Mouse (Mus musculus) gastrocnemius, postnatal 10 days (tissue): Measurements from ENCODE around the gene Btbd9. TPM values are rescaled to one million over a fixed set of nuclear protein-coding genes. Genes with fewer than 3 reads are reported as not detected.
A peak's percentile ranks its signal among the peaks of the same experiment; 100 is the strongest.
"Not testable (repeated sequence)": the region's sequence is repeated elsewhere in the genome, so short reads cannot be mapped to it uniquely, and the experiment has no call there.

ENCODE experiments used
- DNase-seq: peaks from one replicate; pipeline ENCODE4 v3.0.0; 2021; ENCODE audit warnings: mixed read lengths
- long read RNA-seq, 2 experiments: library from polyadenylated mRNA; stranded (forward); transcript quantifications; one replicate each; pipeline ENCODE4 v2.0.0; 2021
- total RNA-seq, 2 experiments: library from RNA; stranded (reverse); gene quantifications; 2 replicates each; pipeline ENCODE4 v1.2.3; 2021

The Btbd9 gene
- total RNA-seq: 10 to 100 TPM; 16.7 to 20.1 TPM
- long read RNA-seq, experiment 1, full-length matches to known transcripts: 11 of 24 reads
- long read RNA-seq, experiment 1, partial matches to known transcripts: 2 of 24 reads
- long read RNA-seq, experiment 1, other reads (novel, unspliced or antisense): 11 of 24 reads
- long read RNA-seq, experiment 2, full-length matches to known transcripts: 5 of 17 reads
- long read RNA-seq, experiment 2, partial matches to known transcripts: 1 of 17 reads
- long read RNA-seq, experiment 2, other reads (novel, unspliced or antisense): 11 of 17 reads

- peak; percentile 94 for DNase-seq
These were observed at the start of gene Btbd9 for GRCm38 (mm10) chr17:30575941-30576773. Btbd9 (minus strand) TSS chr17:30576488.

- DNase-seq: not testable (repeated sequence)
These were observed 47.8 kb upstream of the Btbd9 start, which contains the start of gene Dnah8 for GRCm38 (mm10) chr17:30624132-30624531. Dnah8 (plus strand) TSS chr17:30624354.

- DNase-seq: no peak
These were observed 46.9 kb upstream of the Btbd9 start for GRCm38 (mm10) chr17:30623200-30623599.

GRCm38 (mm10) chr17:30621450-30621849 lies 45.2 kb upstream of the Btbd9 start:
- no peak for DNase-seq

GRCm38 (mm10) chr17:30620548-30620947 lies 44.3 kb upstream of the Btbd9 start:
- no peak for DNase-seq

- no peak for DNase-seq
These were observed 42.9 kb upstream of the Btbd9 start for GRCm38 (mm10) chr17:30619153-30619552.

GRCm38 (mm10) chr17:30618136-30618891 lies 42.0 kb upstream of the Btbd9 start:
- DNase-seq: no peak

- no peak for DNase-seq
These were observed 39.9 kb upstream of the Btbd9 start for GRCm38 (mm10) chr17:30616203-30616602.

- DNase-seq: no peak
These were observed 37.1 kb upstream of the Btbd9 start for GRCm38 (mm10) chr17:30613350-30613749.

- peak; percentile 100 for DNase-seq
These were observed 36.0 kb upstream of the Btbd9 start for GRCm38 (mm10) chr17:30612075-30612859.

GRCm38 (mm10) chr17:30611221-30612074 lies 35.2 kb upstream of the Btbd9 start:
- DNase-seq: no peak

GRCm38 (mm10) chr17:30610739-30611138 lies 34.5 kb upstream of the Btbd9 start:
- no peak for DNase-seq

GRCm38 (mm10) chr17:30609980-30610307 lies 33.7 kb upstream of the Btbd9 start:
- DNase-seq: no peak

- no peak for DNase-seq
These were observed 33.2 kb upstream of the Btbd9 start for GRCm38 (mm10) chr17:30609305-30609979.

- DNase-seq: no peak
These were observed 31.7 kb upstream of the Btbd9 start for GRCm38 (mm10) chr17:30607909-30608495.

GRCm38 (mm10) chr17:30607330-30607729 lies 31.0 kb upstream of the Btbd9 start:
- DNase-seq: no peak

GRCm38 (mm10) chr17:30606634-30607081 lies 30.4 kb upstream of the Btbd9 start:
- no peak for DNase-seq

- DNase-seq: no peak
These were observed 29.9 kb upstream of the Btbd9 start for GRCm38 (mm10) chr17:30606206-30606605.

GRCm38 (mm10) chr17:30605001-30605400 lies 28.7 kb upstream of the Btbd9 start:
- DNase-seq: no peak

- DNase-seq: no peak
These were observed 28.0 kb upstream of the Btbd9 start for GRCm38 (mm10) chr17:30604296-30604695.
